Mouse (Mus musculus): ENCODE data around the gene Surf4. TPM values are rescaled to one million over a fixed set of nuclear protein-coding genes. Genes with fewer than 3 reads are reported as not detected.
"Not testable (repeated sequence)": the region's sequence is repeated elsewhere in the genome, so short reads cannot be mapped to it uniquely, and the experiment has no call there.

Surf4 gene
- polyA plus RNA-seq, 1 experiment from 2014 or later = 112 TPM

- H3K36me3 ChIP-seq (ENCODE audit: control insufficient read depth, insufficient read depth) = peaks cover 11% of the 10 kb centered on the region
- WGBS = 38% methylated on average over 4 of the region's 4 CpGs
- not testable (repeated sequence) for H3K27ac ChIP-seq (ENCODE audit: low read length); H3K4me1 ChIP-seq (replicated peaks; ENCODE audit: control insufficient read depth, insufficient read depth, low read length); H3K4me3 ChIP-seq (replicated peaks; ENCODE audit: low read length); H3K9me3 ChIP-seq (ENCODE audit: control insufficient read depth, low read length); H3K27me3 ChIP-seq (replicated peaks; ENCODE audit: control insufficient read depth, insufficient read depth, low read length); ATAC-seq; H3K9ac ChIP-seq (replicated peaks; ENCODE audit: low read depth, low read length); H3K4me2 ChIP-seq (ENCODE audit: low read length)
Observed at GRCm38 (mm10) chr2:26886170-26886569, 47.6 kb downstream of the Surf4 start.

- H3K9ac ChIP-seq (replicated peaks; ENCODE audit: low read depth, low read length); H3K4me1 ChIP-seq (replicated peaks; ENCODE audit: control insufficient read depth, insufficient read depth, low read length); H3K4me2 ChIP-seq (ENCODE audit: low read length); H3K27ac ChIP-seq (ENCODE audit: low read length); H3K27me3 ChIP-seq (replicated peaks; ENCODE audit: control insufficient read depth, insufficient read depth, low read length); H3K4me3 ChIP-seq (replicated peaks; ENCODE audit: low read length); H3K9me3 ChIP-seq (ENCODE audit: control insufficient read depth, low read length); H3K36me3 ChIP-seq (ENCODE audit: control insufficient read depth, insufficient read depth); ATAC-seq: not testable (repeated sequence)
- WGBS = 67% methylated on average over 2 of the region's 2 CpGs
Observed at GRCm38 (mm10) chr2:26885541-26885940, 48.2 kb downstream of the Surf4 start.

- no peaks in the 10 kb centered on the region for H3K9me3 ChIP-seq (ENCODE audit: control insufficient read depth, low read length)
- H3K36me3 ChIP-seq (ENCODE audit: control insufficient read depth, insufficient read depth) = no peaks in the 10 kb centered on the region
- no peak overlapping the region for H3K27ac ChIP-seq (ENCODE audit: low read length)
- H3K4me2 ChIP-seq (ENCODE audit: low read length) = no peak overlapping the region
- H3K4me1 ChIP-seq (replicated peaks; ENCODE audit: control insufficient read depth, insufficient read depth, low read length) = no peaks in the 10 kb centered on the region
- no peak overlapping the region for H3K9ac ChIP-seq (replicated peaks; ENCODE audit: low read depth, low read length)
- no peak overlapping the region for H3K4me3 ChIP-seq (replicated peaks; ENCODE audit: low read length)
- H3K27me3 ChIP-seq (replicated peaks; ENCODE audit: control insufficient read depth, insufficient read depth, low read length) = no peaks in the 10 kb centered on the region
- no peak for ATAC-seq
Observed at GRCm38 (mm10) chr2:26878571-26878970, 55.2 kb downstream of the Surf4 start.

GRCm38 (mm10) chr2:26870666-26871065 is 63.1 kb downstream of the Surf4 start:
- Histone ChIP-seq H3K9me3 (ENCODE audit: control insufficient read depth, low read length) (no peaks in the 10 kb centered on the region), H3K36me3 (ENCODE audit: control insufficient read depth, insufficient read depth) (no peaks in the 10 kb centered on the region), H3K27ac (ENCODE audit: low read length) (no peak overlapping the region), H3K4me1 (replicated peaks; ENCODE audit: control insufficient read depth, insufficient read depth, low read length) (no peaks in the 10 kb centered on the region), H3K4me3 (replicated peaks; ENCODE audit: low read length) (no peak overlapping the region), H3K4me2 (ENCODE audit: low read length) (no peak overlapping the region), H3K27me3 (replicated peaks; ENCODE audit: control insufficient read depth, insufficient read depth, low read length) (no peaks in the 10 kb centered on the region), H3K9ac (replicated peaks; ENCODE audit: low read depth, low read length) (no peak overlapping the region)
- WGBS = 71% methylated on average over 6 of the region's 6 CpGs
- no peak for ATAC-seq

Other genes with a start within 250 kb of the Surf4 start
- gene Abo, start 68.9 kb downstream of the Surf4 start, polyA plus RNA-seq (2015; fragmentation: Nextera tagmentation; extraction: Ambion mirVana) = not detected in 2 replicates
- gene Surf6, start 31.0 kb downstream of the Surf4 start, polyA plus RNA-seq (2015; fragmentation: Nextera tagmentation; extraction: Ambion mirVana) = 29.1 and 32.1 TPM in 2 replicates
- gene Med22, start 23.3 kb downstream of the Surf4 start, polyA plus RNA-seq (2015; fragmentation: Nextera tagmentation; extraction: Ambion mirVana) = 177 and 180 TPM in 2 replicates
- 494 and 501 TPM in 2 replicates for gene Rpl7a, start 23.2 kb downstream of the Surf4 start, polyA plus RNA-seq (2015; fragmentation: Nextera tagmentation; extraction: Ambion mirVana)
- 59.7 and 62.0 TPM in 2 replicates for gene Surf2, start 17.6 kb downstream of the Surf4 start, polyA plus RNA-seq (2015; fragmentation: Nextera tagmentation; extraction: Ambion mirVana)
- gene Surf1, start 17.4 kb downstream of the Surf4 start, polyA plus RNA-seq (2015; fragmentation: Nextera tagmentation; extraction: Ambion mirVana) = 69.9 and 82.1 TPM in 2 replicates
- 0.36 TPM in 1 of 2 replicates, not detected in the other for gene Stkld1, start 119 bp upstream of the Surf4 start, polyA plus RNA-seq (2015; fragmentation: Nextera tagmentation; extraction: Ambion mirVana)
- gene Rexo4, start 30.5 kb upstream of the Surf4 start, polyA plus RNA-seq (2015; fragmentation: Nextera tagmentation; extraction: Ambion mirVana) = 39.5 and 40.2 TPM in 2 replicates
- 0.38 TPM in 1 of 2 replicates, not detected in the other for gene Adamts13, start 39.5 kb upstream of the Surf4 start, polyA plus RNA-seq (2015; fragmentation: Nextera tagmentation; extraction: Ambion mirVana)
- gene Cacfd1, start 76.0 kb upstream of the Surf4 start, polyA plus RNA-seq (2015; fragmentation: Nextera tagmentation; extraction: Ambion mirVana) = 109 and 125 TPM in 2 replicates
- gene Slc2a6, start 94.1 kb upstream of the Surf4 start, polyA plus RNA-seq (2015; fragmentation: Nextera tagmentation; extraction: Ambion mirVana) = 6.1 and 7.1 TPM in 2 replicates
- not detected in 2 replicates for gene Mymk, start 138.3 kb upstream of the Surf4 start, polyA plus RNA-seq (2015; fragmentation: Nextera tagmentation; extraction: Ambion mirVana)
- gene Adamtsl2, start 145.5 kb upstream of the Surf4 start, polyA plus RNA-seq (2015; fragmentation: Nextera tagmentation; extraction: Ambion mirVana) = 11.6 and 14.2 TPM in 2 replicates
- gene Fam163b, start 208.6 kb upstream of the Surf4 start, polyA plus RNA-seq (2015; fragmentation: Nextera tagmentation; extraction: Ambion mirVana) = 5.0 and 7.1 TPM in 2 replicates
- gene Dbh, start 231.3 kb upstream of the Surf4 start, polyA plus RNA-seq (2015; fragmentation: Nextera tagmentation; extraction: Ambion mirVana) = not detected in 2 replicates